ENCODE assay signal across 8 mouse cellular contexts in genomic region chr11:85428227-85428626, GRCm38 (mm10).
A peak's percentile ranks its signal among the peaks of the same experiment; 100 is the strongest.
DNase-seq lines count a peak whose midpoint lies in the region; ATAC-seq lines count a peak whose summit lies in the region.

No protein-coding gene starts in this region.

- H3K4me2 ChIP-seq in lung, embryonic 16.5 days (ENCODE audit: low read depth, low read length) = peak overlapping the region; percentile 14; the same call in 1 of the 2 replicates

- WGBS in lung, embryonic 16.5 days = 27% methylated on average over 3 of the region's 3 CpGs

- H3K9ac ChIP-seq in lung, embryonic 16.5 days (ENCODE audit: low read length) = no peak overlapping the region

- no peaks in the 10 kb centered on the region for H3K27me3 ChIP-seq in lung, embryonic 16.5 days (ENCODE audit: control insufficient read depth, insufficient read depth, low read depth, low read length)

- no peaks in the 10 kb centered on the region for H3K9me3 ChIP-seq in lung, embryonic 16.5 days (ENCODE audit: control insufficient read depth, low read length)

- DNase-seq in gastrocnemius, postnatal 14 days = peak; percentile 12
- no peak for DNase-seq in gastrocnemius, postnatal 36 days
- no peak for DNase-seq in lung, postnatal 14 days
- DNase-seq in forelimb bud, embryonic 11.5 days (ENCODE audit: low read depth, low spot score) = peak; percentile 18
- DNase-seq in lung, postnatal 4 days = peak; percentile 9 to 38
- DNase-seq in adrenal gland, postnatal 10 days = no peak
- DNase-seq in testis, postnatal 14 days (ENCODE audit: low spot score) = no peak

- H3K36me3 ChIP-seq in lung, embryonic 16.5 days (ENCODE audit: control insufficient read depth, insufficient read depth, low read length) = no peaks in the 10 kb centered on the region

- intact Hi-C loops in gastrocnemius, postnatal 14 days (cut with DNase I; ENCODE audit: low total_unique reads) = no loop called here
- intact Hi-C loops in gastrocnemius, postnatal 36 days (cut with DNase I) = no loop called here

- peak; percentile 83 for ATAC-seq in lung, embryonic 16.5 days (ENCODE audit: low read depth)

- H3K4me3 ChIP-seq in lung, embryonic 16.5 days (ENCODE audit: low read length) = no peak overlapping the region

- peak overlapping the region; percentile 76 for H3K27ac ChIP-seq in lung, embryonic 16.5 days (ENCODE audit: low read length)

- peaks cover 5% of the 10 kb centered on the region for H3K4me1 ChIP-seq in lung, embryonic 16.5 days (replicated peaks; ENCODE audit: control insufficient read depth, insufficient read depth, low read length)

Comparison
In these comparisons a context has a peak if more than half of its experiments do, and no peak if none do; other contexts are left out.
1. DNase-seq: peak in gastrocnemius, postnatal 14 days (single experiment), forelimb bud, embryonic 11.5 days (single experiment) and lung, postnatal 4 days (2 of 2); none in gastrocnemius, postnatal 36 days (0 of 2), lung, postnatal 14 days (single experiment), adrenal gland, postnatal 10 days (single experiment) and testis, postnatal 14 days (single experiment).